8 mouse cellular contexts compared by ENCODE assay signal in the genomic region with DNA sequence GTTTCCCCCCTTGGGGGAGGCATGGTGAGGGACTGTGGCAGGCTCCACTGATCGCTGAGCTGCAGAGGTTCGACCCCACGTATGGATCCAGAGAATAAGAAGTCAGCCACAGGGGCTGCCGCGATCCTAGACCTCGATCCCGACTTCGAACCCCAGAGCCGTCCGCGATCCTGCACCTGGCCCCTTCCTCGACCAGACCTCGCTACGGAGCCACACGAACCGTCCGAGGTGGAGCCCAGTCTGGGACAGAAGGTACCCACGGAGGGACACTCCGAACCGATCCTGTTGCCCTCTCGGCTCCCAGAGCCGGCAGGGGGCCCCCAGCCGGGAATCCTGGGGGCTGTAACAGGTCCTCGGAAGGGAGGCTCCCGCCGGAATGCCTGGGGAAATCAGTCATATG. TPM values are rescaled to one million over a fixed set of nuclear protein-coding genes. Genes with fewer than 3 reads are reported as not detected.
A peak's percentile ranks its signal among the peaks of the same experiment; 100 is the strongest.
DNase-seq lines count a peak whose midpoint lies in the region; ATAC-seq lines count a peak whose summit lies in the region.

No protein-coding gene starts in this region.

- H3K36me3 ChIP-seq in kidney, embryonic 15.5 days, result 0 out of 2 replicates have a peak, but pooled peaks cover 7% of the 10 kb centered on the region
- no peaks in the 10 kb centered on the region for H3K36me3 ChIP-seq in neural tube, embryonic 15.5 days

- 33% methylated on average over 26 of the region's 26 CpGs for WGBS in kidney, embryonic 15.5 days
- 16% methylated on average over 26 of the region's 26 CpGs for WGBS in neural tube, embryonic 15.5 days

- H3K27ac ChIP-seq in kidney, embryonic 15.5 days, result peak overlapping the region; percentile 79
- no peak overlapping the region for H3K27ac ChIP-seq in neural tube, embryonic 15.5 days (replicated peaks)

- peaks cover 19% of the 10 kb centered on the region for H3K27me3 ChIP-seq in kidney, embryonic 15.5 days
- H3K27me3 ChIP-seq in neural tube, embryonic 15.5 days (replicated peaks), result no peaks in the 10 kb centered on the region

- no peak for DNase-seq in kidney, adult 8-10 months
- DNase-seq in adrenal gland, postnatal 14 days, result peak; percentile 23
- DNase-seq in liver, result peak; percentile 33
- no peak for DNase-seq in right cerebral cortex, postnatal 14 days
- no peak for DNase-seq in layer of hippocampus, postnatal 25 days (ENCODE audit: extremely low spot score in 1 of 2, low spot score in 1 of 2)

- H3K9ac ChIP-seq in kidney, embryonic 15.5 days, result peak overlapping the region; percentile 49
- H3K9ac ChIP-seq in neural tube, embryonic 15.5 days (replicated peaks), result peak overlapping the region; percentile 46

- peak overlapping the region; percentile 61 for H3K4me2 ChIP-seq in kidney, embryonic 15.5 days
- peak overlapping the region; percentile 75 for H3K4me2 ChIP-seq in neural tube, embryonic 15.5 days

- peaks cover 6% of the 10 kb centered on the region for H3K4me1 ChIP-seq in kidney, embryonic 15.5 days
- peaks cover 11% of the 10 kb centered on the region; the same call in 1 of the 2 replicates for H3K4me1 ChIP-seq in neural tube, embryonic 15.5 days

- H3K9me3 ChIP-seq in kidney, embryonic 15.5 days (replicated peaks), result no peaks in the 10 kb centered on the region
- H3K9me3 ChIP-seq in neural tube, embryonic 15.5 days (replicated peaks), result no peaks in the 10 kb centered on the region

- peak overlapping the region; percentile 50 for H3K4me3 ChIP-seq in kidney, embryonic 15.5 days (replicated peaks)
- H3K4me3 ChIP-seq in neural tube, embryonic 15.5 days (replicated peaks), result peak overlapping the region; percentile 52

- peak; percentile 57 for ATAC-seq in kidney, embryonic 15.5 days (replicated peaks; ENCODE audit: low FRiP score)
- peak; percentile 11; the same call in 1 of the 2 replicates for ATAC-seq in granulocyte monocyte progenitor cell, adult 5-6 weeks (replicated peaks; ENCODE audit: poor library complexity, severe bottlenecking)
- ATAC-seq in neural tube, embryonic 15.5 days (ENCODE audit: low FRiP score), result peak; percentile 45; the same call in 1 of the 2 replicates

RNA-seq across cellular contexts. Expression of gene Foxo4, which starts 0.4 kb away (rescaled TPM):
- polyA plus RNA-seq in kidney, embryonic 15.5 days (2015; fragmentation: Nextera tagmentation; extraction: Ambion mirVana), result 3.2 and 3.3 TPM in 2 replicates
- 36.0 and 39.1 TPM in 2 replicates for total RNA-seq in adrenal gland, postnatal 14 days (2021)
- 7.0 and 14.4 TPM in 2 replicates for total RNA-seq in granulocyte monocyte progenitor cell, adult 5-6 weeks (2014; fragmentation: Nextera tagmentation)
- 12.8 and 16.9 TPM in 2 replicates for total RNA-seq in granulocyte monocyte progenitor cell, adult 5-6 weeks (2017)
- 0.88 and 1.0 TPM in 2 replicates for polyA plus RNA-seq in neural tube, embryonic 15.5 days (2015; fragmentation: Nextera tagmentation; extraction: Ambion mirVana)
- 10 to 100 TPM; 18.4 to 22.8 TPM for total RNA-seq in layer of hippocampus, postnatal 25 days (2021)

RNA-seq across cellular contexts. Expression of gene Gm614, which starts 9.1 kb away (rescaled TPM):
- polyA plus RNA-seq in kidney, embryonic 15.5 days (2015; fragmentation: Nextera tagmentation; extraction: Ambion mirVana), result 0.23 TPM in 1 of 2 replicates, not detected in the other
- total RNA-seq in adrenal gland, postnatal 14 days (2021), result 1.1 TPM in 1 of 2 replicates, not detected in the other
- total RNA-seq in granulocyte monocyte progenitor cell, adult 5-6 weeks (2014; fragmentation: Nextera tagmentation), result not detected in 2 replicates
- total RNA-seq in granulocyte monocyte progenitor cell, adult 5-6 weeks (2017), result not detected in 2 replicates
- polyA plus RNA-seq in neural tube, embryonic 15.5 days (2015; fragmentation: Nextera tagmentation; extraction: Ambion mirVana), result not detected in 2 replicates
- total RNA-seq in layer of hippocampus, postnatal 25 days (2021), result not detected

RNA-seq across cellular contexts. Expression of gene Il2rg, which starts 13.3 kb away (rescaled TPM):
- 21.1 and 22.2 TPM in 2 replicates for polyA plus RNA-seq in kidney, embryonic 15.5 days (2015; fragmentation: Nextera tagmentation; extraction: Ambion mirVana)
- 11.7 and 37.9 TPM in 2 replicates for total RNA-seq in adrenal gland, postnatal 14 days (2021)
- 21.7 and 33.1 TPM in 2 replicates for total RNA-seq in granulocyte monocyte progenitor cell, adult 5-6 weeks (2014; fragmentation: Nextera tagmentation)
- total RNA-seq in granulocyte monocyte progenitor cell, adult 5-6 weeks (2017), result 20.2 and 23.4 TPM in 2 replicates
- polyA plus RNA-seq in neural tube, embryonic 15.5 days (2015; fragmentation: Nextera tagmentation; extraction: Ambion mirVana), result 6.1 and 27.4 TPM in 2 replicates
- 1 to 10 TPM; 1.3 to 1.4 TPM for total RNA-seq in layer of hippocampus, postnatal 25 days (2021)

RNA-seq across cellular contexts. Expression of gene Gm20489, which starts 14.1 kb away (rescaled TPM):
- not detected in 2 replicates for polyA plus RNA-seq in kidney, embryonic 15.5 days (2015; fragmentation: Nextera tagmentation; extraction: Ambion mirVana)
- total RNA-seq in adrenal gland, postnatal 14 days (2021), result not detected in 2 replicates
- not detected in 2 replicates for total RNA-seq in granulocyte monocyte progenitor cell, adult 5-6 weeks (2014; fragmentation: Nextera tagmentation)
- not detected in 2 replicates for total RNA-seq in granulocyte monocyte progenitor cell, adult 5-6 weeks (2017)
- polyA plus RNA-seq in neural tube, embryonic 15.5 days (2015; fragmentation: Nextera tagmentation; extraction: Ambion mirVana), result not detected in 2 replicates
- total RNA-seq in layer of hippocampus, postnatal 25 days (2021), result not detected

RNA-seq across cellular contexts. Expression of gene Med12, which starts 19.1 kb away (rescaled TPM):
- polyA plus RNA-seq in kidney, embryonic 15.5 days (2015; fragmentation: Nextera tagmentation; extraction: Ambion mirVana), result 32.3 and 35.6 TPM in 2 replicates
- total RNA-seq in adrenal gland, postnatal 14 days (2021), result 41.4 and 56.3 TPM in 2 replicates
- total RNA-seq in granulocyte monocyte progenitor cell, adult 5-6 weeks (2014; fragmentation: Nextera tagmentation), result 55.4 and 65.2 TPM in 2 replicates
- 35.2 and 40.1 TPM in 2 replicates for total RNA-seq in granulocyte monocyte progenitor cell, adult 5-6 weeks (2017)
- polyA plus RNA-seq in neural tube, embryonic 15.5 days (2015; fragmentation: Nextera tagmentation; extraction: Ambion mirVana), result 21.9 and 23.7 TPM in 2 replicates
- 10 to 100 TPM; 21.2 to 39.4 TPM for total RNA-seq in layer of hippocampus, postnatal 25 days (2021)

Comparison
In these comparisons a context has a peak if more than half of its experiments do, and no peak if none do; other contexts are left out.
1. DNase-seq: peak in adrenal gland, postnatal 14 days (single experiment) and liver (single experiment); none in kidney, adult 8-10 months (0 of 2), right cerebral cortex, postnatal 14 days (single experiment) and layer of hippocampus, postnatal 25 days (0 of 2).
2. Peak in every context shown above with its lines, with median percentiles within 50 percentile points of each other: ATAC-seq.